Mouse (Mus musculus): Measurements from ENCODE around the gene Spata17. TPM values are rescaled to one million over a fixed set of nuclear protein-coding genes. Genes with fewer than 3 reads are reported as not detected.

The Spata17 gene
- total and polyA plus RNA-seq, 2 experiments from 2014 or later: 1.2 to 2.0 TPM

GRCm38 (mm10) chr1:187008236-187008635, 207.0 kb downstream of the Spata17 start:
- Histone ChIP-seq H3K4me3 (ENCODE audit: low read depth, low read length) (no peak overlapping the region), H3K9me3 (ENCODE audit: low read length) (no peaks in the 10 kb centered on the region), H3K9ac (no peak overlapping the region), H3K4me2 (ENCODE audit: low read depth) (no peak overlapping the region), H3K36me3 (ENCODE audit: insufficient read depth) (no peaks in the 10 kb centered on the region), H3K4me1 (ENCODE audit: insufficient read depth) (no peaks in the 10 kb centered on the region), H3K27ac (ENCODE audit: low read depth, low read length) (no peak overlapping the region), H3K27me3 (ENCODE audit: insufficient read depth, low read length) (no peaks in the 10 kb centered on the region)
- WGBS: 64% methylated on average over 7 of the region's 7 CpGs
- no peak for TF ChIP-seq CTCF (IDR thresholded peaks at IDR 0.05; ENCODE audit: low read depth)
- ATAC-seq (no peak), DNase-seq (no peak)

- H3K36me3 ChIP-seq (ENCODE audit: insufficient read depth): no peaks in the 10 kb centered on the region
- TF ChIP-seq CTCF (IDR thresholded peaks at IDR 0.05; ENCODE audit: low read depth): no peak
- H3K9ac ChIP-seq: no peak overlapping the region
- no peak overlapping the region for H3K27ac ChIP-seq (ENCODE audit: low read depth, low read length)
- DNase-seq (no peak), ATAC-seq (no peak)
- H3K4me2 ChIP-seq (ENCODE audit: low read depth): no peak overlapping the region
- no peak overlapping the region for H3K4me3 ChIP-seq (ENCODE audit: low read depth, low read length)
- H3K4me1 ChIP-seq (ENCODE audit: insufficient read depth): no peaks in the 10 kb centered on the region
- H3K9me3 ChIP-seq (ENCODE audit: low read length): no peaks in the 10 kb centered on the region
- no peaks in the 10 kb centered on the region for H3K27me3 ChIP-seq (ENCODE audit: insufficient read depth, low read length)
- 88% methylated on average over 14 of the region's 14 CpGs for WGBS
These were observed 208.9 kb downstream of the Spata17 start for GRCm38 (mm10) chr1:187006227-187006925.

GRCm38 (mm10) chr1:187004306-187004705, 211.0 kb downstream of the Spata17 start:
- Histone ChIP-seq H3K4me2 (ENCODE audit: low read depth) (no peak overlapping the region), H3K9ac (no peak overlapping the region), H3K9me3 (ENCODE audit: low read length) (no peaks in the 10 kb centered on the region), H3K4me3 (ENCODE audit: low read depth, low read length) (no peak overlapping the region), H3K4me1 (ENCODE audit: insufficient read depth) (no peaks in the 10 kb centered on the region), H3K27ac (ENCODE audit: low read depth, low read length) (no peak overlapping the region), H3K27me3 (ENCODE audit: insufficient read depth, low read length) (no peaks in the 10 kb centered on the region), H3K36me3 (ENCODE audit: insufficient read depth) (no peaks in the 10 kb centered on the region)
- 93% methylated on average over 1 of the region's 1 CpGs for WGBS
- no peak for TF ChIP-seq CTCF (IDR thresholded peaks at IDR 0.05; ENCODE audit: low read depth)
- ATAC-seq (no peak), DNase-seq (no peak)

GRCm38 (mm10) chr1:187003441-187003861, 211.8 kb downstream of the Spata17 start:
- Histone ChIP-seq H3K36me3 (ENCODE audit: insufficient read depth) (no peaks in the 10 kb centered on the region), H3K4me3 (ENCODE audit: low read depth, low read length) (no peak overlapping the region), H3K27me3 (ENCODE audit: insufficient read depth, low read length) (no peaks in the 10 kb centered on the region), H3K9me3 (ENCODE audit: low read length) (no peaks in the 10 kb centered on the region), H3K4me2 (ENCODE audit: low read depth) (no peak overlapping the region), H3K9ac (no peak overlapping the region), H3K4me1 (ENCODE audit: insufficient read depth) (no peaks in the 10 kb centered on the region), H3K27ac (ENCODE audit: low read depth, low read length) (no peak overlapping the region)
- DNase-seq: no peak
- 51% methylated on average over 7 of the region's 7 CpGs for WGBS
- no peak for TF ChIP-seq CTCF (IDR thresholded peaks at IDR 0.05; ENCODE audit: low read depth)
- ATAC-seq: no peak

GRCm38 (mm10) chr1:186997596-186998304, 217.5 kb downstream of the Spata17 start:
- Histone ChIP-seq H3K27me3 (ENCODE audit: insufficient read depth, low read length) (no peaks in the 10 kb centered on the region), H3K36me3 (ENCODE audit: insufficient read depth) (no peaks in the 10 kb centered on the region), H3K4me3 (ENCODE audit: low read depth, low read length) (no peak overlapping the region), H3K4me2 (ENCODE audit: low read depth) (no peak overlapping the region), H3K9me3 (ENCODE audit: low read length) (no peaks in the 10 kb centered on the region), H3K9ac (no peak overlapping the region), H3K4me1 (ENCODE audit: insufficient read depth) (no peaks in the 10 kb centered on the region), H3K27ac (ENCODE audit: low read depth, low read length) (no peak overlapping the region)
- no peak for TF ChIP-seq CTCF (IDR thresholded peaks at IDR 0.05; ENCODE audit: low read depth)
- ATAC-seq (no peak; the same call in 1 of the 2 replicates), DNase-seq (peak; percentile 9)
- WGBS: 49% methylated on average over 21 of the region's 21 CpGs

Other genes starting within 250 kb of the Spata17 start
- not detected in 2 replicates for gene D1Pas1, start 248.0 kb downstream of the Spata17 start, total RNA-seq (2014; rRNA removed)
- 0.12 TPM in 1 of 2 replicates, not detected in the other for gene D1Pas1, start 248.0 kb downstream of the Spata17 start, polyA plus RNA-seq (2015; fragmentation: Nextera tagmentation; extraction: Ambion mirVana)
- 13.2 and 22.8 TPM in 2 replicates for gene Gpatch2, start within 50 bp of the Spata17 start, total RNA-seq (2014; rRNA removed)
- gene Gpatch2, start within 50 bp of the Spata17 start, polyA plus RNA-seq (2015; fragmentation: Nextera tagmentation; extraction: Ambion mirVana): 4.9 and 9.2 TPM in 2 replicates

Measured in forebrain, postnatal 0 days (tissue).